Mouse (Mus musculus) limb, embryonic 10.5 days (tissue): ENCODE data around the gene Scube2. TPM values are rescaled to one million over a fixed set of nuclear protein-coding genes. Genes with fewer than 3 reads are reported as not detected.

ENCODE experiments used
- DNase-seq: peaks from one replicate; pipeline ENCODE4 v3.0.0-alpha.2; 2017; ENCODE audit warnings: low spot score
- H3K27ac ChIP-seq: fragments of 300-500 bp; sonication (generic); 2 replicates; pipeline ENCODE4 v1.5.1; 2016; ENCODE audit warnings: mild to moderate bottlenecking
- H3K27me3 ChIP-seq: fragments of 300-500 bp; sonication (generic); 2 replicates; pipeline ENCODE4 v1.6.1; 2016; ENCODE audit warnings: low read depth, mild to moderate bottlenecking; ENCODE audit not compliant: poor library complexity, severe bottlenecking
- H3K36me3 ChIP-seq: fragments of 300-500 bp; sonication (generic); 2 replicates; pipeline ENCODE4 v1.6.1; 2016; ENCODE audit warnings: mild to moderate bottlenecking, moderate library complexity
- H3K4me1 ChIP-seq: fragments of 300-500 bp; sonication (generic); 2 replicates; pipeline ENCODE4 v1.6.1; 2016
- H3K4me3 ChIP-seq: fragments of 300-500 bp; sonication (generic); 2 replicates; pipeline ENCODE4 v1.5.1; 2016; ENCODE audit warnings: mild to moderate bottlenecking, moderate library complexity
- H3K9me3 ChIP-seq: fragments of 300-500 bp; sonication (generic); replicated peaks from 2 replicates; pipeline ENCODE4 v1.6.1; 2016; ENCODE audit warnings: mild to moderate bottlenecking
- WGBS: fragments of 180-500 bp; shearing (Covaris S2); methylation state at CpG from one replicate; pipeline ENCODE4 v1.1.7; 2016; 5-methylcytosine and 5-hydroxymethylcytosine counted together
- polyA plus RNA-seq: library from polyadenylated mRNA; unstranded; fragments of >200 nt; fragmentation: Nextera tagmentation; extraction: Ambion mirVana; gene quantifications from 2 replicates; pipeline ENCODE4 v1.2.1, GENCODE M21; 2016

Scube2 gene
- polyA plus RNA-seq, 1 experiment from 2014 or later = 0.25 TPM

- H3K4me3 ChIP-seq = peak within 1 kb of the TSS; percentile 56
- H3K27me3 ChIP-seq = peaks cover 68% of the 10 kb centered on the region
- DNase-seq = peak; percentile 86
- no peaks in the 10 kb centered on the region for H3K9me3 ChIP-seq
- no peaks in the 10 kb centered on the region for H3K36me3 ChIP-seq
- no peak within 1 kb of the TSS for H3K27ac ChIP-seq
- peaks cover 14% of the 10 kb centered on the region for H3K4me1 ChIP-seq
- WGBS = 2% methylated on average over 52 of the region's 52 CpGs
These were observed 83.8 kb downstream of the Scube2 start, which contains the start of gene Nrip3 for GRCm38 (mm10) chr7:109781470-109782203. Nrip3 (minus strand) TSS chr7:109782025.

- peak overlapping the region; percentile 56 for H3K4me3 ChIP-seq
- H3K4me1 ChIP-seq = peaks cover 14% of the 10 kb centered on the region
- H3K9me3 ChIP-seq = no peaks in the 10 kb centered on the region
- DNase-seq = no peak
- no peaks in the 10 kb centered on the region for H3K36me3 ChIP-seq
- peaks cover 68% of the 10 kb centered on the region for H3K27me3 ChIP-seq
- 3% methylated on average over 24 of the region's 24 CpGs for whole genome bisulfite sequencing
- no peak overlapping the region for H3K27ac ChIP-seq
These were observed 84.4 kb downstream of the Scube2 start for GRCm38 (mm10) chr7:109781087-109781469.

- no peaks in the 10 kb centered on the region for H3K9me3 ChIP-seq
- no peaks in the 10 kb centered on the region for H3K27me3 ChIP-seq
- no peak overlapping the region for H3K4me3 ChIP-seq
- no peak overlapping the region for H3K27ac ChIP-seq
- no peak for DNase-seq
- H3K4me1 ChIP-seq = no peaks in the 10 kb centered on the region
- no peaks in the 10 kb centered on the region for H3K36me3 ChIP-seq
These were observed 93.2 kb downstream of the Scube2 start for GRCm38 (mm10) chr7:109772251-109772650.

GRCm38 (mm10) chr7:109768699-109769383 lies 96.6 kb downstream of the Scube2 start:
- Histone ChIP-seq H3K4me1 (no peaks in the 10 kb centered on the region), H3K27me3 (no peaks in the 10 kb centered on the region), H3K4me3 (no peak overlapping the region), H3K36me3 (no peaks in the 10 kb centered on the region), H3K9me3 (no peaks in the 10 kb centered on the region), H3K27ac (no peak overlapping the region)
- DNase-seq = no peak
- WGBS = 59% methylated on average over 2 of the region's 2 CpGs

- no peak for DNase-seq
- Histone ChIP-seq H3K4me1 (no peaks in the 10 kb centered on the region), H3K4me3 (no peak overlapping the region), H3K27ac (no peak overlapping the region), H3K9me3 (no peaks in the 10 kb centered on the region), H3K36me3 (no peaks in the 10 kb centered on the region), H3K27me3 (no peaks in the 10 kb centered on the region)
- 86% methylated on average over 7 of the region's 7 CpGs for WGBS
These were observed 97.7 kb downstream of the Scube2 start for GRCm38 (mm10) chr7:109767575-109768350.

- Histone ChIP-seq H3K27ac (no peak overlapping the region), H3K9me3 (no peaks in the 10 kb centered on the region), H3K4me1 (no peaks in the 10 kb centered on the region), H3K36me3 (no peaks in the 10 kb centered on the region), H3K27me3 (no peaks in the 10 kb centered on the region), H3K4me3 (no peak overlapping the region)
- DNase-seq = no peak
- WGBS = 81% methylated on average over 2 of the region's 2 CpGs
These were observed 101.5 kb downstream of the Scube2 start for GRCm38 (mm10) chr7:109764009-109764408.

- H3K9me3 ChIP-seq = no peaks in the 10 kb centered on the region
- 84% methylated on average over 3 of the region's 3 CpGs for WGBS
- peaks cover 17% of the 10 kb centered on the region for H3K4me1 ChIP-seq
These were observed 109.2 kb downstream of the Scube2 start for GRCm38 (mm10) chr7:109756291-109756690.

GRCm38 (mm10) chr7:109754034-109754433 lies 111.4 kb downstream of the Scube2 start:
- no peaks in the 10 kb centered on the region for H3K27me3 ChIP-seq

More at GRCm38 (mm10) chr7:109756291-109756690, 109.2 kb downstream of the Scube2 start:
- H3K27ac ChIP-seq = no peak overlapping the region
- H3K4me3 ChIP-seq = no peak overlapping the region
- H3K27me3 ChIP-seq = no peaks in the 10 kb centered on the region
- H3K36me3 ChIP-seq = no peaks in the 10 kb centered on the region
- no peak for DNase-seq

GRCm38 (mm10) chr7:109752008-109752925 lies 113.2 kb downstream of the Scube2 start, which contains the start of gene Tmem9b:
Tmem9b (minus strand) TSS chr7:109752875.
- Histone ChIP-seq H3K9me3 (no peaks in the 10 kb centered on the region), H3K4me3 (peak within 1 kb of the TSS; percentile 74), H3K27me3 (no peaks in the 10 kb centered on the region), H3K4me1 (peaks cover 17% of the 10 kb centered on the region), H3K36me3 (no peaks in the 10 kb centered on the region), H3K27ac (peak within 1 kb of the TSS; percentile 85)
- under 1% methylated on average over 74 of the region's 74 CpGs for WGBS
- DNase-seq = peak; percentile 86

More at GRCm38 (mm10) chr7:109754034-109754433, 111.4 kb downstream of the Scube2 start:
- no peak overlapping the region for H3K4me3 ChIP-seq
- no peaks in the 10 kb centered on the region for H3K36me3 ChIP-seq
- 91% methylated on average over 8 of the region's 8 CpGs for WGBS
- peaks cover 17% of the 10 kb centered on the region for H3K4me1 ChIP-seq
- no peaks in the 10 kb centered on the region for H3K9me3 ChIP-seq
- H3K27ac ChIP-seq = no peak overlapping the region
- DNase-seq = no peak

- H3K4me3 ChIP-seq = peak overlapping the region; percentile 74
- no peaks in the 10 kb centered on the region for H3K27me3 ChIP-seq
- H3K27ac ChIP-seq = peak overlapping the region; percentile 85
- H3K4me1 ChIP-seq = peaks cover 17% of the 10 kb centered on the region
- H3K9me3 ChIP-seq = no peaks in the 10 kb centered on the region
- 4% methylated on average over 13 of the region's 13 CpGs for WGBS
- no peak for DNase-seq
- no peaks in the 10 kb centered on the region for H3K36me3 ChIP-seq
These were observed 114.0 kb downstream of the Scube2 start for GRCm38 (mm10) chr7:109751427-109752007.
